Mouse (Mus musculus) adrenal gland, adult (tissue): Measurements from ENCODE around the gene Gm17428.
A peak's percentile ranks its signal among the peaks of the same experiment; 100 is the strongest.
"Not testable (repeated sequence)": the region's sequence is repeated elsewhere in the genome, so short reads cannot be mapped to it uniquely, and the experiment has no call there.

Source experiments
- DNase-seq, 2 experiments: peaks; one replicate each; pipeline ENCODE4 v3.0.0; 2022 to 2023; ENCODE audit warnings: low spot score in 1 of 2; ENCODE audit not compliant: inconsistent age in 2 of 2

Gm17428 gene

GRCm38 (mm10) chr14:54981934-54982333 lies 5.2 kb downstream of the Gm17428 start:
- no peak for DNase-seq

DNA sequence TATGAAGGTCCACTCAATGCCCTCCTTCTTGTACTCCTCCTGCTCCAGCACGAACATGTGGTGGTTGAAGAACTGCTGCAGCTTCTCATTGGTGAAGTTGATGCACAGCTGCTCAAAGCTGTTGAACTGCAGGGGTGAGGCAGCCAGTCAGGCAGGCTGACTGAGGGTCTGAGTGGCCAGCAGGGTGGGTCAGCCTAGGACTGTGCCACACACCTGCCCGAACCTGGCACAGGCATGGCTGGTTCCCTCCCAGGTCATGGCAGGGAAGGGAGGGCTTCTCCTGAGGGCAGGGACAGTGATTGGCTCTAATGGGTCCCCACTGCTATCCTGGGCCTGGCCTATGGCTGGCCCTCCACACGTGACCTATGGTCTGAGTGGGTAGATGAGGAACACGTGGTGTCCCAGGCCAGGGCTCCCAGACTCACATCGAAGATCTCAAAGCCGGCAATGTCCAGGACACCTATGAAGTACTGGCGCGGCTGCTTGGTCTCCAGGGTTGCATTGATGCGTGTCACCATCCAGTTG lies 11.7 kb downstream of the Gm17428 start:
- not testable (repeated sequence) for DNase-seq

DNA sequence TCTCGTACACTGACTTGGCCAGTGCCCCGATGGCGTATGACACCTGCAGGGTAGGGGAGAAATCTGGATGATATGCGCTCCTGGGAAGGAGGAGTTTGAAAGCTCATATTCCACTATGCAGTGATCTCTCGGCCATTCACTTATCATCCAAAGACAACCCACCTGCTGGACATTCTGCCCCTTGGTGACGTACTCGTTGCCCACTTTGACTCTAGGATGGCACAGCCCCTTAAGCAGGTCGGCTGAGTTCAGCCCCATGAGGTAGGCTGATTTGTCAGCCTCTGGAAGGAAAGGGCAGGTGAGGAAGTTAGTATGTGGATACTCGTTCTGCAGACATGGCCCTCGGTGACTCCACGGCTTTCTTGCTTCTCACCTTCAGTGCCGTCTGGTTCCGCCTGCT lies 12.1 kb downstream of the Gm17428 start:
- no peak for DNase-seq

DNA sequence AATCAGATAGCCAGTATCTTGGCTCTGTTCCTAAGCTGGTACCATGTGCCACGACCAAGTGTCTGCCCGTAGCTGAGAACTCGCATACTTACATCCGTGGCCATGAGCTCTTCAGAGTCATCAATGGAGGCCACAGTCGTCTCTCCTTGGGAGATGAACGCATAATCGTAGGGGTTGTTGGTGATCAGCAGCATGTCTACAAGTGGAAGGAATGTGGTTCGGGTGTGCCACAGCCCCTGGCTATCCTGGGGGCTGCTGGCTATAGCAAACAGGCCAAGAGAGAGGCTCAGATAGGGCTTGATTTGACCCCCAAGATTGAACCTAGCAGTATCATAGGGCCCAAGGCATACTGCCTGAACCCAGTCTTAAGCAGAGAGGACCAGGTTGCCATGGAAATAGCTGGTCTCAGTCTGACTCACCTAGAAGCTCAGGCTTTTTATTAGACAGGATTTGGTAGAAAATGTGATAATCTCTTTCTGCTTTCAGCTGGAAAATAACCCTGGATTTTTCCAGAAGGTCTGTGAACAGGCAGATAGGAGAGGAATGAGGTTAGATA lies 13.2 kb downstream of the Gm17428 start:
- no peak for DNase-seq

DNA sequence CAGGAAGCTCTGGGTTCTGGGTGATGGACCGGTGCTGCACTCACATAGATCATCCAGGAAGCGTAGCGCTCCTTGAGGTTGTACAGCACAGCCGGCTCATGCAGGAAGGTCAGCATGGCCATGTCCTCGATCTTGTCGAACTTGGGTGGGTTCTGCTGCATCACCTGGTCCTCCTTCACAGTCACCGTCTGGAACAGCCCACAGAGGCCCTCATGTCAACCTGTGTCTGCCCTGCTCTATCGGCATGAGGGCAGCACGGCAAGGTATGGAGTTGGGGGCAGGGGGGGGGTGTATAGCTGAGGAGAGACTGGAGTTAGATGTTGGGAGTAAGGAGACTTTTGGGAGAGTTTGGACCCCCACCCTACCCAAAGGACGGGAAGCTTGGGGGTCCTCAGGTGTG lies 15.5 kb downstream of the Gm17428 start:
- no peak for DNase-seq

DNA sequence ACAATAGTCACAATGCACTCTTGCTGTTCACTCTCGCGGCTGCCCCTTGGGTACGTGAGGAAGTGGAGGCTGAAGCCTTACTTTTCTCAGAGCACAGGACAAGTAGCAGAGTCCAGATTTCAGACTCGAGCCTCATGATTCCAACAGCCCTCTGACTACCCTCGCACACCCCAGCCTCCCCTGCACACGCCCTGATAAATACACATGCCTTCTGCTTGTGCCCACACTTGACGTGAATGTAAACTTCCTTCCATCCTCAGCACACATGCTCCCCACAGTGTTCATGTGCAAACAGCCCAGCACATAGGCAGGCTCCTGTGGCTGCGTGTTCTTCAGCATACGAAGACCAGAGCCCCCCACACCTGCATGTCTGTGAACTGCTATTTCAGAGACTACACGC lies 16.9 kb downstream of the Gm17428 start:
- no peak for DNase-seq

DNA sequence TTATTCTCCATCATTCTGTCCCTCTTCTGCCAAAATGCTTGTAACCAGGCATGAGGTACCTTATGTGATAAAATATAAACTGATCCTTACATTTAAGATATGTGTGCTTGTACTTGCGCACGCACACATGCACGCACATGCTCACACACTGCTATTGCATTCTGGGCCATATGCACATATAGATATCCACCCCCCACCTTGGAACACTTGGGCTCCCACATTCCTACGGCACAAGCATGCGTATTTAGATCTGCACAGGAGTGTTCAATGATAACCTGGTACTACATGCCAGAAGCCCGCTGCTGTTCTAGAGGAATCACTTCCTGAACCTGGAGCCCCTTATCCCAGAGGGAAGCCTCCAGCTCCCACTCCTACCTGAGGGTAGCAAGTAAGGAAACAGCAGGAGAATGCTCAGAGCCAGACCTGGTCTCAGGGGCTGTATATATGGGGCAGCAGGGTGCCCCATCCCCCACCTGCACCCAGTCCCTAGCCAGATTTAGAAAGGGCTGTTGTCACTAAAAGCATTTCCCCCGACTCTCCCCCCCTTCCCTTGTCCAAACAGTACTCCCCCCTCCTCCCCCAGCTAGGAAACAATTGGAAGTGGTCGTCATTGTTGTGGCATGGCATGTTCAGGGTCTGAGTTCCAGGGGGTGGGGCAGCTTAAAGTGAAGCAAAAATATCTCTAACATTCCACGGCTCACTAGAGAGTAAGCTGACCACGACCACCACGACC lies 17.6 kb downstream of the Gm17428 start, which contains the start of gene Myh7:
Gene Myh7 (minus strand): TSS at position 491 of the 733 bp plus-strand sequence.
- no peak for DNase-seq

- no peak for DNase-seq
These were observed 18.1 kb downstream of the Gm17428 start for GRCm38 (mm10) chr14:54994869-54995186.

DNA sequence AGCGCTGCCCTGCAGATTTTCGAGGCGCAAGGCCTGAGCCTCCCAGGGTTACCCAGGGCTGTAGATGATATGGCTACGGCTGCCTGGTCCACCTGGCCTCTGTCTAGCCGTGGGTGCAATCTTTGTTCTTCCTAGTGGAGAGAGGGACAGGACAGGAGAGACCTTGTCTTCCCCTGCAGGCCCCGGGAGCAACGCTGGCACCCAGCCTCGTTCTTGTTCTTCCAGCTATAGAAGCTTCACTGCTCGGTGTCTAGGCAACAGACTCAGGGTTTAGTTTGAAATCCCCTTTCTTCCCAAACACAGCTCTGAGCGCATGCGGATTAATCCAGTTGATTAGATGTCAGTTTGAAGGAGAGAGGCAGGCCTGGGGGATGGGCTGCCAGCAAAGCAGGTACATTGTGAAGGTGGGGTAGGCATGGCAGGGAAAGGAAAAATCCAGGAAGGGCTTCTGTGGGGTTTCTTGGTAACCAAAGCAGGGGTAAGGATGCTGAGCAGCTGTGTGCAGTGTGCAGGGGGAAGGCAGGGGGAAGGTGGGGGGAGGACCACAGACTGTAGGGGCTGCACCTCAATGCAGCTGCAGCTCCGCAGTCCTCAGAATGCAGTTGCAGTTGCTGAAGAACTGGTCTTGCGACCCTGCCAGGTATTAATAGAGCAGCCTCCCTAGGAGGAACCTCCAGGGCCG lies 18.9 kb downstream of the Gm17428 start:
- DNase-seq: no peak

DNA sequence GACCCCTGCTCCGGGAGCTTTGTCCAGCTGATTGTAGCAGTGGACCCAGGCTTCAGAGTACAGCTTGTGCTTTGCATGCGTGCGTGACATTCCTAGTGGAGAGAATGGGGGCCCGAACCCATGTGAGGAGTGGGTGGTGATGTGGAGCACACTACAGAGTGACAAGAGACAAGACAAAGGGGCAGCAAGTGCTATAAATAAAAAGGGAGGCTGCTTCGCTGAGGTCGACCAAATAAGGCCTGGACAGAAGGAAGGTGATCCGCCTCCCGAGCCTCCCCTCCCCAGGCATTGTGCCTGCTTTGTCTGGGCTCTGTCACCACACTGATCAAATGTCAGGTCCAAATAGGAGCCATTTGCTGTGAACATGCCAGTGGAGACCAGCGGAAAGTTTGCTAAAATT lies 20.1 kb downstream of the Gm17428 start:
- DNase-seq: no peak

DNA sequence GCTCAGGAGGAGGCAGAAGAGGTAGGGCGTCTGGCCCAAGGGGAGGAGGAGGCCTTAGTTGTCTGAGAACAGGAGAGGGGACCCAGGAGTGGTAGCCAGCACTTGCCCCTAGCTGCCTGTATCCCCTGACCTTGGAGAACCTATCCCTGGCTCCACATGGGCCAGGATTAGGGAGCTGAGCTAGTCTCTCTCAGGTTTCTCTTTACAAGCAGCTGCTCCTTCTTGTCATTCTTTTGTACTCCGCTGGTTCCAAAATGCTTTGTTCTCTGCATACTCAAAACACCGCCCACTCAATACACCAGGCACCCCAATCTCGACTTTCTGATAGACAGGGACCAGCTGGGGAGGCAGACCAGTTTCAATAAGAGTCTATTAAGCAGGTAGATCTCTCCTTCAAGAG lies 20.6 kb downstream of the Gm17428 start:
- no peak for DNase-seq

DNA sequence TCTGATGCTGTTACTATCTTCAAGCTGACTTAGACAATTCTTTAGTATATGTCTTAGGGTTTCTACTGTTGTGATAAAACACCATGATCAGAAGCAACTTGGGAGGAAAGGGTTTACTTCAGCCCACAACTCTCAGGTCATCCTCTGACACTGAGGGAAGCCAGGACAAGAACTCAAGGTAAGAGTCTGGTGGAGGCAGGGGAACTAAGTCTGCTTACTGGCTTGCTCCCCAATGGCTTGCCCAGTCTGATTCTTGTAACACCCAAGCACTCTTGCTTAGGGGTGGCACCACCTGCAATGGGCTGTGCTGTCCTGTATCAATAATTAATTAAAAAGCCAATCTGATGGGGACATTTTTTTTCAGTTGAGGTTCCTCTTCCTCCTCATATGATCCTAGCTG lies 21.9 kb downstream of the Gm17428 start:
- DNase-seq: no peak

GRCm38 (mm10) chr14:54999868-55000267 lies 23.1 kb downstream of the Gm17428 start:
- DNase-seq: not testable (repeated sequence)

- no peak for DNase-seq
These were observed 24.1 kb downstream of the Gm17428 start for GRCm38 (mm10) chr14:55000814-55001213.

DNA sequence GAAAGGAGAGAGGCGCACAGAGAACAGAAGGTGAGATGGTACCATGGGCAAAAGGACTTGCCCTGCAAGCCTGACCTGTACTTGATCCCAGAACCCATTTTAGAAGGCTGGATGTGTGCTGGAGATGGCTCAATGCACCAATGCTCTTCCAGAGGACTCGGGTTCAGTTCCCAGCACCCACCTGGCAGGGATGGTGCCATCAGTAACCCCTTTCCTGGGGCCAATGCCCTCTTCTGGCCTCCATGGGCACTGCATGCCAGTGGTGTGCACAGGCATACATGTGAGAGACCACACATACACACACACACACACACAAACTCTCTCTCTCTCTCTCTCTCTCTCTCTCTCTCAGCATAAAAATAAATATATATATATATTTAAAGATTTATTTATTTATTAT lies 24.7 kb downstream of the Gm17428 start:
- DNase-seq: no peak

DNA sequence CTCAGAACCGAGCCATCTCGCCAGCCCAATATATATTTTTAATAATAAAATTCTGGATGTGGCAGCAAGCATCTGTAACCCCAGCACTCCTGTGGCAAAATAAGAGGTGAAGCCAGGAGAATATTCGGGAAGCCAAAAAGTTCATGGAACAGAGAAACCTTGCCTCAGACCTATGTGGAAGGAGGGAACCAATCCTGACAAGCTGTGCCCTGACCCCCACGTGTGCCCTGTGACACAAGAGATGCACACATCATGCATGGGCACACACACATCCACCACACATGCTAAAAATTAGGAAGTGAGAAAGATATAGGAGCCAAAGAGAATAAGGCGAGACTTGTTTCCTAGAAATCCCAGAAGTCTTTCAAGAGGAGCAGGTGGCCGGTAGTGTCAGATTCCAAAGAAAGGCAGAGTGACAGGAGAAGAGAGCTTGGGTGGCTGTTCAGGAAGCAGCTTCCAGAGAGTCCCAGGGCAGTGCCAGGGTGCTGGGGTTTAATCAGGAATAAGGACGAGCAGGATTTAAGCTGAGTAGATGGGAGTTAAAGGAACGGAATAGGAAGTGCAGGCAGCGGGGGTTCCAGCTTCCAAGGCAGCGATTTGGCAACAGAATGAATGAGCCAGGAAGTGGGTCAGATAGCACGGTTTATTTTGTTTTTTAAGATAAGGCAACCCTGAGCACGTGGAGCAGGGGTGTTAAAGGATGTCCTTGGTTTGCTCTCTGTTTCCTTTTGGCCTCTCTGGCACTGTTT lies 25.4 kb downstream of the Gm17428 start:
- DNase-seq: peak in 1 of 2 experiments; percentile 70

DNA sequence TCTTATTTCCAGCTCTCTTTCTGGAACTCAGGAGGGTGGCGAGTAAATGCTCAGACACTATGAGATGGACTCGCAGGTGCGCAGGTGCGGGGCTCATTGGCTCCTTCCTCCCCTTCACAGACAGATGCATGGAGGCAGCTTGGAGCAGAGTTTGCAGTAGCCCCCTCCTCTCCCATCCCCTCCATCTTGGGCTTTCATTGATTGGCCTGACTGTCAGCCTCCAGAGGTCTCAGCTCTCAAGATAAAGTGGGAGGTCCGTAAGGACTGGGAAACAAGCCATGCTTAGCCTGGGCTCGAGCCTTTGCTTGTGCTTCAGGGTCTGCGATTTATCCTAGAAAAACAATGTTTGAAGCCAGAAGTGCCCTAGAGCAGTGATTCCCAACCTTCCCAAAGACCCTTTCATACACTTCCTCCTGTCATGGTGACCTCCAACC lies 26.0 kb downstream of the Gm17428 start:
- no peak for DNase-seq

- peak in 1 of 2 experiments; percentile 72 for DNase-seq
These were observed 27.4 kb downstream of the Gm17428 start for GRCm38 (mm10) chr14:55003878-55004855.

DNA sequence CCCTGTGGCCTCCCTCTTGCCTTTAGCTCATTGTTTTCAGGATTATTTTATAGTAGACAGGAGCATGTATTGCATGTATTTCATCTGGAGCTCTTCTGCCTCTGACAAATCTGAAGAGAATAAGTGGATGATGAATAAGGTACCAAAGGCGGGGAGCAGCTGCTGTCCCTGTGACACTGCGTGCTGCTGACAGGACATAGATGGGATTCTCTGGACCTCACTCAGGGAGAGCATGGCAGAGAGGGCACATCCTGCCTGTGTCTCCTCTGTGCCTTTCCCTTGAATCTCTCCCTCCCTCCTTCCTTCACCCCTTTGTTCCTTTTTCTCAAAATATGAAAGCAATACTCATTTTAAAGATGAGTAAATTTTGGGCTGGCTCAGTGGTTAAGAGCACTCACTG lies 28.8 kb downstream of the Gm17428 start:
- no peak for DNase-seq

DNA sequence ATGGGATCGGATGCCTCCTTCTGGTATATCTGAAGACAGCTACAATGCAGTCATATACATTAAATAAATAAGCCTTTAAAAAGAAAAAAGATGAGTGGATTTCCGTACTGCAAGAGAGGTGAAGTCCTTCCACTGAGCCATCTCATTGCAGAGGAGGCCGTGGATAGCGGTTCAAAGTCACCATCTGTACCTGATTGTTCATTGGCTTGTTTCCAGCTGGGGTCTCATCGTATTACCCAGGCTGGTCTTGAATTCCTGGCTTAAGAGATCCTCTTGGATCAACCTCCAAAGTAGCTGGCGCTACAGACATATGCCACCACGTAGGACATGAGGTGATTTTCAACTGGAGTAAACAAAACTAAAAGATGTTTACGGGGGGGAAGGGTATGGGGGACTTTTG lies 29.2 kb downstream of the Gm17428 start:
- no peak for DNase-seq
